Mouse (Mus musculus): ENCODE data around the gene Serpina3b. TPM values are rescaled to one million over a fixed set of nuclear protein-coding genes. Genes with fewer than 3 reads are reported as not detected.
"Not testable (repeated sequence)": the region's sequence is repeated elsewhere in the genome, so short reads cannot be mapped to it uniquely, and the experiment has no call there.

The Serpina3b gene
- not detected in 2 replicates for polyA plus RNA-seq (2016; fragmentation: Nextera tagmentation; extraction: Ambion mirVana)

- 86% methylated on average over 5 of the region's 5 CpGs for WGBS
- H3K27ac ChIP-seq: no peak within 1 kb of the TSS
- no peaks in the 10 kb centered on the region for H3K36me3 ChIP-seq (replicated peaks)
- DNase-seq (ENCODE audit: extremely low spot score, low spot score): no peak
- H3K27me3 ChIP-seq (ENCODE audit: poor library complexity, severe bottlenecking): no peaks in the 10 kb centered on the region
- H3K4me3 ChIP-seq: no peak within 1 kb of the TSS
- no peaks in the 10 kb centered on the region for H3K4me1 ChIP-seq
- no peaks in the 10 kb centered on the region for H3K9me3 ChIP-seq
Measured at GRCm38 (mm10) chr12:104127696-104128095, at the start of gene Serpina3b. Gene Serpina3b (plus strand): TSS chr12:104127996.

- WGBS: 84% methylated on average over 2 of the region's 2 CpGs
- no peak for DNase-seq (ENCODE audit: extremely low spot score, low spot score)
- Histone ChIP-seq H3K27ac (no peak overlapping the region), H3K4me1 (no peaks in the 10 kb centered on the region), H3K4me3 (no peak overlapping the region), H3K36me3 (replicated peaks) (no peaks in the 10 kb centered on the region), H3K9me3 (no peaks in the 10 kb centered on the region), H3K27me3 (ENCODE audit: poor library complexity, severe bottlenecking) (no peaks in the 10 kb centered on the region)
Measured at GRCm38 (mm10) chr12:104090119-104090518, 37.7 kb upstream of the Serpina3b start.

- H3K4me3 ChIP-seq: no peak overlapping the region
- H3K27me3 ChIP-seq (ENCODE audit: poor library complexity, severe bottlenecking): no peaks in the 10 kb centered on the region
- 83% methylated on average over 1 of the region's 1 CpGs for WGBS
- H3K4me1 ChIP-seq: no peaks in the 10 kb centered on the region
- no peaks in the 10 kb centered on the region for H3K9me3 ChIP-seq
- H3K27ac ChIP-seq: no peak overlapping the region
- H3K36me3 ChIP-seq (replicated peaks): no peaks in the 10 kb centered on the region
- DNase-seq (ENCODE audit: extremely low spot score, low spot score): no peak
Measured at GRCm38 (mm10) chr12:104091303-104091702, 36.5 kb upstream of the Serpina3b start.

- WGBS: 94% methylated on average over 6 of the region's 6 CpGs
- Histone ChIP-seq H3K4me1 (no peaks in the 10 kb centered on the region), H3K4me3 (no peak within 1 kb of the TSS), H3K27me3 (ENCODE audit: poor library complexity, severe bottlenecking) (no peaks in the 10 kb centered on the region), H3K9me3 (0 out of 2 replicates have a peak, but pooled peaks cover 4% of the 10 kb centered on the region), H3K36me3 (replicated peaks) (no peaks in the 10 kb centered on the region), H3K27ac (no peak within 1 kb of the TSS)
- DNase-seq (ENCODE audit: extremely low spot score, low spot score): no peak
Measured at GRCm38 (mm10) chr12:104100768-104101167, 27.0 kb upstream of the Serpina3b start, which contains the start of gene Serpina5. Gene Serpina5 (plus strand): TSS chr12:104101113.

GRCm38 (mm10) chr12:104105847-104106246 lies 21.9 kb upstream of the Serpina3b start:
- no peaks in the 10 kb centered on the region for H3K36me3 ChIP-seq (replicated peaks)
- H3K9me3 ChIP-seq: 0 out of 2 replicates have a peak, but pooled peaks cover 4% of the 10 kb centered on the region
- H3K27me3 ChIP-seq (ENCODE audit: poor library complexity, severe bottlenecking): no peaks in the 10 kb centered on the region
- H3K4me3 ChIP-seq: no peak overlapping the region
- H3K4me1 ChIP-seq: no peaks in the 10 kb centered on the region
- DNase-seq (ENCODE audit: extremely low spot score, low spot score): no peak
- H3K27ac ChIP-seq: no peak overlapping the region

GRCm38 (mm10) chr12:104106919-104107318 lies 20.9 kb upstream of the Serpina3b start:
- no peaks in the 10 kb centered on the region for H3K27me3 ChIP-seq (ENCODE audit: poor library complexity, severe bottlenecking)
- no peak overlapping the region for H3K27ac ChIP-seq
- H3K9me3 ChIP-seq: 0 out of 2 replicates have a peak, but pooled peaks cover 4% of the 10 kb centered on the region
- no peaks in the 10 kb centered on the region for H3K36me3 ChIP-seq (replicated peaks)
- H3K4me3 ChIP-seq: no peak overlapping the region
- DNase-seq (ENCODE audit: extremely low spot score, low spot score): no peak
- H3K4me1 ChIP-seq: no peaks in the 10 kb centered on the region

- Histone ChIP-seq H3K4me1 (no peaks in the 10 kb centered on the region), H3K27ac (no peak overlapping the region), H3K9me3 (no peaks in the 10 kb centered on the region), H3K4me3 (no peak overlapping the region), H3K27me3 (ENCODE audit: poor library complexity, severe bottlenecking) (no peaks in the 10 kb centered on the region), H3K36me3 (replicated peaks) (no peaks in the 10 kb centered on the region)
- WGBS: 91% methylated on average over 2 of the region's 2 CpGs
- DNase-seq (ENCODE audit: extremely low spot score, low spot score): no peak
Measured at GRCm38 (mm10) chr12:104108507-104108906, 19.3 kb upstream of the Serpina3b start.

- not testable (repeated sequence) for H3K27me3 ChIP-seq (ENCODE audit: poor library complexity, severe bottlenecking); DNase-seq (ENCODE audit: extremely low spot score, low spot score); H3K4me1 ChIP-seq; H3K4me3 ChIP-seq; H3K27ac ChIP-seq; H3K36me3 ChIP-seq (replicated peaks); H3K9me3 ChIP-seq
- 91% methylated on average over 11 of the region's 11 CpGs for WGBS
Measured at GRCm38 (mm10) chr12:104112333-104112732, 15.5 kb upstream of the Serpina3b start, which contains the start of gene Serpina3a. Gene Serpina3a (plus strand): TSS chr12:104112724.

- no peaks in the 10 kb centered on the region for H3K4me1 ChIP-seq
- no peaks in the 10 kb centered on the region for H3K9me3 ChIP-seq
- no peak overlapping the region for H3K27ac ChIP-seq
- no peaks in the 10 kb centered on the region for H3K36me3 ChIP-seq (replicated peaks)
- no peak overlapping the region for H3K4me3 ChIP-seq
- WGBS: 79% methylated on average over 3 of the region's 3 CpGs
- no peak for DNase-seq (ENCODE audit: extremely low spot score, low spot score)
- H3K27me3 ChIP-seq (ENCODE audit: poor library complexity, severe bottlenecking): no peaks in the 10 kb centered on the region
Measured at GRCm38 (mm10) chr12:104114921-104115579, 12.7 kb upstream of the Serpina3b start.

GRCm38 (mm10) chr12:104123097-104123496 lies 4.7 kb upstream of the Serpina3b start:
- Histone ChIP-seq H3K9me3 (no peaks in the 10 kb centered on the region), H3K27me3 (ENCODE audit: poor library complexity, severe bottlenecking) (no peaks in the 10 kb centered on the region), H3K4me1 (no peaks in the 10 kb centered on the region), H3K4me3 (no peak overlapping the region), H3K27ac (no peak overlapping the region), H3K36me3 (replicated peaks) (no peaks in the 10 kb centered on the region)
- WGBS: 97% methylated on average over 1 of the region's 1 CpGs
- no peak for DNase-seq (ENCODE audit: extremely low spot score, low spot score)

- H3K36me3 ChIP-seq (replicated peaks): no peaks in the 10 kb centered on the region
- no peak overlapping the region for H3K4me3 ChIP-seq
- H3K27me3 ChIP-seq (ENCODE audit: poor library complexity, severe bottlenecking): no peaks in the 10 kb centered on the region
- no peak overlapping the region for H3K27ac ChIP-seq
- WGBS: 71% methylated on average over 2 of the region's 2 CpGs
- DNase-seq (ENCODE audit: extremely low spot score, low spot score): no peak
- H3K9me3 ChIP-seq: no peaks in the 10 kb centered on the region
- H3K4me1 ChIP-seq: no peaks in the 10 kb centered on the region
Measured at GRCm38 (mm10) chr12:104123996-104124395, 3.8 kb upstream of the Serpina3b start.

- no peak overlapping the region for H3K4me3 ChIP-seq
- H3K36me3 ChIP-seq (replicated peaks): no peaks in the 10 kb centered on the region
- DNase-seq (ENCODE audit: extremely low spot score, low spot score): no peak
- no peaks in the 10 kb centered on the region for H3K27me3 ChIP-seq (ENCODE audit: poor library complexity, severe bottlenecking)
- no peaks in the 10 kb centered on the region for H3K9me3 ChIP-seq
- no peaks in the 10 kb centered on the region for H3K4me1 ChIP-seq
- whole genome bisulfite sequencing: 90% methylated on average over 5 of the region's 5 CpGs
- H3K27ac ChIP-seq: no peak overlapping the region
Measured at GRCm38 (mm10) chr12:104125021-104125560, 2.7 kb upstream of the Serpina3b start.

GRCm38 (mm10) chr12:104131041-104131440 lies 3.2 kb downstream of the Serpina3b start:
- no peak for DNase-seq (ENCODE audit: extremely low spot score, low spot score)
- H3K4me1 ChIP-seq: no peaks in the 10 kb centered on the region
- no peaks in the 10 kb centered on the region for H3K36me3 ChIP-seq (replicated peaks)
- no peak overlapping the region for H3K27ac ChIP-seq
- H3K27me3 ChIP-seq (ENCODE audit: poor library complexity, severe bottlenecking): no peaks in the 10 kb centered on the region
- H3K4me3 ChIP-seq: no peak overlapping the region
- no peaks in the 10 kb centered on the region for H3K9me3 ChIP-seq
